Mouse (Mus musculus): Measurements from ENCODE around the gene 1810049J17Rik.

- TF ChIP-seq CTCF (IDR thresholded peaks at IDR 0.05; ENCODE audit: low read depth) (no peak), EP300 (IDR thresholded peaks at IDR 0.05; ENCODE audit: low read depth) (no peak)
These were observed 42.4 kb upstream of the 1810049J17Rik start for GRCm38 (mm10) chr15:12364096-12364495.
